Mouse (Mus musculus) heart, adult 2 months (tissue): ENCODE results near the gene Gpr108. TPM values are rescaled to one million over a fixed set of nuclear protein-coding genes. Genes with fewer than 3 reads are reported as not detected.

ENCODE experiments used
- DNase-seq, 2 experiments: peaks; one replicate each; pipeline ENCODE4 v3.0.0; 2021
- H3K27ac ChIP-seq: fragments of 200-600 bp; 2 replicates; pipeline ENCODE4 v1.8.1; 2022
- H3K27me3 ChIP-seq: fragments of 200-500 bp; 2 replicates; pipeline ENCODE4 v1.6.1; 2012; ENCODE audit warnings: mild to moderate bottlenecking, low read length, inconsistent platforms, mixed read lengths; ENCODE audit not compliant: control insufficient read depth, insufficient read depth
- H3K36me3 ChIP-seq: fragments of 200-500 bp; 2 replicates; pipeline ENCODE4 v1.6.1; 2012; ENCODE audit warnings: low read length, inconsistent platforms; ENCODE audit not compliant: control insufficient read depth, insufficient read depth
- H3K4me1 ChIP-seq: fragments of 200-500 bp; 2 replicates; pipeline ENCODE4 v1.6.1; 2011; ENCODE audit warnings: low read length; ENCODE audit not compliant: control insufficient read depth, insufficient read depth
- H3K4me3 ChIP-seq: fragments of 200-600 bp; 2 replicates; pipeline ENCODE4 v1.8.1; 2022
- H3K79me2 ChIP-seq: fragments of 200-500 bp; replicated peaks from 2 replicates; pipeline ENCODE4 v1.6.1; 2012; ENCODE audit warnings: mild to moderate bottlenecking, inconsistent platforms, low read length, moderate library complexity, mixed read lengths; ENCODE audit not compliant: control insufficient read depth, insufficient read depth
- H3K9ac ChIP-seq: fragments of 200-500 bp; 2 replicates; pipeline ENCODE4 v1.6.1; 2012; ENCODE audit warnings: low read depth, mild to moderate bottlenecking, control low read depth, inconsistent platforms, low read length, mixed read lengths
- CTCF ChIP-seq: fragments of 200-600 bp; IDR thresholded peaks from 2 replicates; pipeline ENCODE4 v1.8.1; 2022; ENCODE audit warnings: antibody characterized with exemption, mild to moderate bottlenecking, moderate library complexity
- EP300 ChIP-seq: fragments of 200-500 bp; IDR thresholded peaks from 2 replicates; pipeline ENCODE4 v1.6.1; 2011; ENCODE audit warnings: low read depth, low read length, control low read depth; ENCODE audit not compliant: insufficient read depth
- POLR2A ChIP-seq: fragments of 200-500 bp; IDR thresholded peaks from 2 replicates; pipeline ENCODE4 v1.6.1; 2011; ENCODE audit warnings: mild to moderate bottlenecking, low read depth, low read length, control low read depth; ENCODE audit not compliant: insufficient read depth
- WGBS: fragments of 180-500 bp; shearing (Covaris S2); methylation state at CpG from one replicate; pipeline ENCODE4 v1.1.7; 2018; 5-methylcytosine and 5-hydroxymethylcytosine counted together
- intact Hi-C: fragments of 180-260 bp; cut with DNase I; formaldehyde crosslinking; loops from one replicate; pipeline ENCODE4 v1.15.1; 2025
- polyA plus RNA-seq: library from polyadenylated mRNA; depleted of rRNA; stranded (reverse); fragments of >200 nt; gene quantifications from 2 replicates; pipeline ENCODE4 v1.2.3, GENCODE M21; 2012
- total RNA-seq, 2 experiments: library from RNA; stranded (reverse); gene quantifications; 2 replicates each; pipeline ENCODE4 v1.2.3; 2021

The Gpr108 gene
- total and polyA plus RNA-seq, 3 experiments, result 27.8 to 37.9 (median 32.7) TPM

DNA sequence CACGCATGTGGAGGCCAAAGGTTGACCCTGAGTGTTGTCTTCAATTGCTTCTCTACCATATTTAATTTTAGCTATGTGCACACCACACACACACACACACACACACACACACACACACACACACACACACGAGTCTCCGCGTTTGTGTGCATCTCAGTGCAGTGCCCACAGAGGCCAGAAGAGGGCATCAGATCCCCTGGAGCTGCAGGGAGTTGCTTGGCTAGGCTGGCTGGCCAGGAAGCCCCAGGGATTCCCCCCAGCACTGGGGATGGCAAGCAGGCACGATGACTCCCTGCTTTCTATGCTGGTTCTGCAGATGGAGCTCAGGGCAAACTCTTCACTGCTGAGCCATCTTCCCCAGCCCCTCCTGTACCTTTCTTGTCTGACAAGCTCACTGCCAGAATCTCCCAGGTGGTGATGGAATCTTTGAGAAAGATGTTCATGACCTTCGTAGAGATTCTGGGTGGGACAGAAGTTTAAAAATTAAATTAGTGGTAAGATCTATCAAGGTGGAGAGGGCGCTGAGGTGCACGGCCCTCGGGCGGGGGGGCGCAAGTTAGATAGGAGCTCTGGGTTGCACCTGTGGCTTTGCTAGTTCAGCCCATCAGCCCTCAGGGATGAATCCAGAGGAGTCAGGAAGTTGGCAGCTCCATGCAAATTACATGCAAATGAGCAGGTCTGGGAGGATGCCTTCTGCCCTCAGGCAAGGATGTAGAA is 28.9 kb downstream of the Gpr108 start:
- intact Hi-C loops, result loop anchor here (1.0 kb wide), 1 partner anchor 116 kb away; no protein-coding TSS in a partner anchor
- Histone ChIP-seq H3K27ac (no peak overlapping the region), H3K9ac (no peak overlapping the region), H3K79me2 (no peaks in the 10 kb centered on the region), H3K36me3 (no peaks in the 10 kb centered on the region), H3K4me1 (no peaks in the 10 kb centered on the region), H3K27me3 (peaks cover 2% of the 10 kb centered on the region; the same call in 1 of the 2 replicates), H3K4me3 (no peak overlapping the region)
- WGBS, result 20% methylated on average over 11 of the region's 11 CpGs
- TF ChIP-seq CTCF (peak; percentile 69), POLR2A (no peak), EP300 (0 out of 2 replicates have a peak, but pooled peaks have one; percentile 46)
- peak; percentile 74 to 86 for DNase-seq

DNA sequence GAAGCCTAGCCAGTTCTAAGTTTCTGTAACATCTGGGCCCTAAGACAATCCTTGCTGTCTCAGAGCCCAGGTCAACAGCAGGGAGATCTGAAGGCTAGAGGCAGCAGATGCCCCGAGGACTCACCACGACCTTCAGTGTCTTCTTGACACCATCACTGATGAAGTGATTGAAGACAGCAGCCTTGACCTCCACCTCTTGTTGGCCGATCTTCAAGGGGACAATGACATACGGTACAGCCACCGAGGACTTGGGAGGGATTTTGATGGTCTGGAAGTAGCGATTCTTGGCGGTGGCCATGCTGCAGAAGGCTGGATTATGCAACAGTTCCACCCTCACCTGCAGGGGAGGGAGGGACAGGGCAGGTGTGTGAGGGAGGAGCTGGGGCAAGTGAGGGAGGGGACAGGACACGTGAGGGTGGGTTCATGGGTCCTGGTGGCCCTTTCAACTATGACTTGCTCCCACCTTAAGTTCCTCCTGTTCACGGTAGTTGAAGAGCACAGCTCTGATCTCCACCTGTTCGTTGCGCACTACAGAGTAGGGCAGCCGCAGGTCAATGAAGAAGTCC is 29.8 kb downstream of the Gpr108 start:
- Histone ChIP-seq H3K27ac (no peak overlapping the region), H3K27me3 (no peaks in the 10 kb centered on the region; the same call in 1 of the 2 replicates), H3K4me1 (no peaks in the 10 kb centered on the region), H3K79me2 (no peaks in the 10 kb centered on the region), H3K36me3 (no peaks in the 10 kb centered on the region), H3K4me3 (no peak overlapping the region), H3K9ac (no peak overlapping the region)
- intact Hi-C loops, result no loop called here
- DNase-seq, result peak in 1 of 2 experiments; percentile 13
- 69% methylated on average over 12 of the region's 12 CpGs for WGBS
- TF ChIP-seq EP300 (no peak), POLR2A (no peak), CTCF (no peak)

DNA sequence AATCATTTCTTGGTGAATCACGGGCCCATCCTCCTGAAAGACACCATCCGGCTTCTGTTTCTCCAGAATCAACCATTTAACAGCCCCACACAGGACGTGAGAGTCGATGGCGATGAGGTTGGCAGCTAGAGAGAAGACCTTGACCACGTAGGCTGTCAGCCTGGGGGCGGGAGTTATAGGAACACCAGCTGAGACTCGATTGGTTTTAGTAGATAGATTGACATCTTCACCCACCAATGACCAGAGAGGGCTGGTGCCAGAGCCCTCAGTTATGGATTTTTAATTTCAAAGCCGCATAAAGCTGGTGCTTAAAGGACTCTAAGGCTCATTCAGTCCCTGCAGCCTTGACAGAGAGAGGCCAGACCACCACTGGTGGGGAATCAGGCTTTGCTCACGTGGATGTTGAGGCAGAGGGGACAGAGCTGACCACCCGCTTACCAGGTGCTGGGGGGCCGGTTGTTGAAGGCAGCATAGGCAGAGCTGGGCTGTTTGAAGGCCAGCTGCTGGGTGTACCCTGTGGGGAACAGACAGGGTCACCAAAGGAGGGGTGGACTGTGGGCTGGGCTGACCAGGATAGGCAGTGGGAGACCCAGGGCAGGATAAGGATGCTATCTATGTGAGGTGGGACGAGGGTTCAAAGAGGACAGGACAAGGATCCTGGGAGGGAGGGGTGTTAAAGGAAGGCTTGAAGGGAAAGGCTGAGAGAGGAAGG is 33.4 kb downstream of the Gpr108 start:
- Histone ChIP-seq H3K4me1 (no peaks in the 10 kb centered on the region), H3K9ac (no peak overlapping the region), H3K4me3 (no peak overlapping the region), H3K79me2 (no peaks in the 10 kb centered on the region), H3K27ac (no peak overlapping the region), H3K36me3 (no peaks in the 10 kb centered on the region), H3K27me3 (no peaks in the 10 kb centered on the region)
- DNase-seq, result no peak
- no peak for TF ChIP-seq POLR2A
- TF ChIP-seq CTCF, result no peak
- no peak for TF ChIP-seq EP300
- intact Hi-C loops, result no loop called here
- 36% methylated on average over 13 of the region's 13 CpGs for WGBS

DNA sequence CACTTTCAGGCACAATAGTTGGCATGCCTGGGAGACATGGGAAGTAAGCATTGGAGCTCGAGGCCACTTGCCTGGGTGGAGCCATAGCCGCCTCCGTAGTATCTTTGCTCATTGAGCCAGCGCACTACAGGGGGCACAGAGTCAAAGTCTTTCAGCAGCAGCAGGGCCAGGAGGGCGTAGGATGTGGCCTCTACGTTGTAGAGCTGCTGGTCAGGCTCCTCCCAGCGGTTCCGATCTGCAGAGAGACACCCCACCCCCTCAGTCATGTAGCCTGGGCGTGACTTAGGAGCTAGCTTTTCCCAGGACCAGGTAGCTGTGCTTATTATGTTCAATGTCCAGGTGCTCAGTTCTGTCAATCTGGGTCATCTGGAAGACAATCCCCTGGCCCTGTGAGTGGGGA is 36.7 kb downstream of the Gpr108 start:
- Histone ChIP-seq H3K36me3 (no peaks in the 10 kb centered on the region), H3K27ac (no peak overlapping the region), H3K4me1 (no peaks in the 10 kb centered on the region), H3K27me3 (no peaks in the 10 kb centered on the region), H3K79me2 (no peaks in the 10 kb centered on the region), H3K4me3 (no peak overlapping the region), H3K9ac (no peak overlapping the region)
- intact Hi-C loops, result no loop called here
- WGBS, result 57% methylated on average over 9 of the region's 9 CpGs
- TF ChIP-seq EP300 (no peak), CTCF (no peak), POLR2A (no peak)
- no peak for DNase-seq

DNA sequence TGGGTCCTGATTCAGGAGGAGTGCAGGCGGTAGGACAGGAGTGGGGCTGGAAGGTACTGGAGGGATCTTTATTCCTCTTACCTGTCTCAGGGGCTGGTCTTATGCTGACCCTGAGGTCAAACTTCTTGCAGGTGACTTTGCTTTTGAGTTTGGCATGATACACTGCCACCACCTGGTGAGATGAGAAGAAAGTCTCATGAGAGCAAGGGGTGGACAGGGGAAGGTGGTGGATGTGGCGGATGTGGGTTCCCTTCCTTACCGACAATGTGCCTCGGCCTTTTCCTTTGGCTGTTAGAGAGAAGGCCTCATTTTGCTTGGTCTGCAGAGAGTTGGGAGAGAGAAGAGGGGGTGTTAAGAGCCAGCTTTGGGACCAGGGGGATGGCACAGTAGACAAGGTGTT is 38.9 kb downstream of the Gpr108 start:
- TF ChIP-seq POLR2A (no peak), CTCF (0 out of 2 replicates have a peak, but pooled peaks have one; percentile 4)
- H3K36me3 ChIP-seq, result no peaks in the 10 kb centered on the region
- intact Hi-C loops, result no loop called here
- no peak overlapping the region for H3K27ac ChIP-seq
- H3K79me2 ChIP-seq, result no peaks in the 10 kb centered on the region
- no peak overlapping the region for H3K9ac ChIP-seq
- no peaks in the 10 kb centered on the region for H3K4me1 ChIP-seq
- no peak overlapping the region for H3K4me3 ChIP-seq
- no peaks in the 10 kb centered on the region for H3K27me3 ChIP-seq
- 55% methylated on average over 4 of the region's 4 CpGs for WGBS
- DNase-seq, result no peak

DNA sequence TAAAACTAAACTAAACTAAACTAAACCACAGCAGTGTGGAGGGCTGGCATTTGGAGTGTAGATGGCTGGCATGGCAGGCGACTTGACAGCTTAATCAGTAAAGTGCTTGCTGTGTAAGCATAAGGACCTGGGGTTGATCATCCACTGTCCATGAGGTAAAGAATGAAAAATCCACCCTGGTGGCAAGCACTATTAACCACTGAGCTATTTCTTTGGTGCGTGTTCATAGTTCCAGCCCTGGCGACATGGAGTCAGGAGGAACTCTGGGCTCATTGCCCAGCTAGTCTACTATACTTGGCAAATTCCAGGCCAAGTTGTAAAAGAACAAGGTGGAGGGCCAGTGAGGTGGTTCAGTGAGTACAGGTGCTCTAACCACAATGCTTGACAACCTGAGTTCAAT is 40.3 kb downstream of the Gpr108 start:
- Histone ChIP-seq H3K27me3 (no peaks in the 10 kb centered on the region), H3K27ac (no peak overlapping the region), H3K36me3 (no peaks in the 10 kb centered on the region), H3K4me1 (no peaks in the 10 kb centered on the region), H3K9ac (no peak overlapping the region), H3K79me2 (no peaks in the 10 kb centered on the region), H3K4me3 (no peak overlapping the region)
- TF ChIP-seq POLR2A (no peak), CTCF (no peak), EP300 (no peak)
- no peak for DNase-seq
- intact Hi-C loops, result no loop called here
- 52% methylated on average over 3 of the region's 3 CpGs for WGBS
